Mouse (Mus musculus): ENCODE measurements around the gene Sugp2. TPM values are rescaled to one million over a fixed set of nuclear protein-coding genes. Genes with fewer than 3 reads are reported as not detected.

Gene Sugp2
- total and polyA plus RNA-seq, 3 experiments, result 10.0 to 23.6 (median 20.1) TPM

DNA sequence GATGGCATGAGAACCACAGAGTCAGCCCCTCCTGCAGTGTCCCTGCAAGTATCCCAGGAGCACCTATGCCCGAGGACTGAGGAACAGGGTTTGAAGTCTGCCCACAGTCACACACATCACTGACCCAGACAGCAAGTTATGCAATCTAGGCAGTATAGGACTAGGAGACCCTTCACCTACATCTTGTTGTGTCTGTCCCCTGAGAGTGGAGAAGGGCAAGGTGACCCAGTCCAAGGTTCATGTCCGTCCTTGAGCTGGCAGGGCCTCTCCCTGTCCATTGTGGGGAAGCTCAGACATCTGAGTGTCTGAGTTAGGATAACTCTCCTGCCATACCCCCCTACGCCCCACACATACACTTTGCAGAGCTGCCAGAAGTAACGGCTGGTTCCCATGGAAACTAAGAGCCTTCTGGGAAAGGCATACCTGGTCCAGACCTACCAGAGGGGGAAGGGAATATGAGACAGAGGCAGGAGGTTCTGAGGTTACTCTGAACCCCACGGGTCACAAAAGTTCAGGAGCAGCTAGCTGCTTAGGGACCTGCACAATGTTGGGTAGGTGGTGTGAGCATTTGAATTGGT, 14.8 kb upstream of the Sugp2 start:
- TF ChIP-seq ZMIZ1 (IDR thresholded peaks at IDR 0.05; ENCODE audit: low read depth, low read length), result no peak
- TF ChIP-seq ETS1 (conservative IDR thresholded peaks at IDR 0.05; ENCODE audit: low read depth, low read length), result no peak
- TF ChIP-seq MAZ (IDR thresholded peaks at IDR 0.05; ENCODE audit: low read depth, low read length), result no peak
- TF ChIP-seq EP300 (IDR thresholded peaks at IDR 0.05; ENCODE audit: low read length), result no peak
- no peak for TF ChIP-seq CHD2 (IDR thresholded peaks at IDR 0.05; ENCODE audit: low read length)
- no peak for TF ChIP-seq ZC3H11A (IDR thresholded peaks at IDR 0.05; ENCODE audit: low read depth, low read length)
- TF ChIP-seq POLR2AphosphoS2 (IDR thresholded peaks at IDR 0.05; ENCODE audit: low read depth, low read length), result no peak
- TF ChIP-seq ZKSCAN1 (IDR thresholded peaks at IDR 0.05; ENCODE audit: borderline replicate concordance, low read depth, low read length), result no peak
- TF ChIP-seq BHLHE40 (IDR thresholded peaks at IDR 0.05; ENCODE audit: low read depth, low read length), result no peak
- no peak for TF ChIP-seq MAFK (IDR thresholded peaks at IDR 0.05; ENCODE audit: insufficient replicate concordance, low read length)
- TF ChIP-seq CHD1 (IDR thresholded peaks at IDR 0.05; ENCODE audit: low read depth, low read length), result no peak
- no peaks in the 10 kb centered on the region for H3K79me2 ChIP-seq (replicated peaks; ENCODE audit: control insufficient read depth, extremely low read depth, insufficient read depth, poor library complexity, severe bottlenecking)
- no peak overlapping the region for H3K4me2 ChIP-seq (ENCODE audit: insufficient read depth, low read depth, poor library complexity, severe bottlenecking)
- H3K36me3 ChIP-seq (replicated peaks in 1 of 2; ENCODE audit: control insufficient read depth in 1 of 2, insufficient read depth in 1 of 2, low read length in 1 of 2), result peaks cover 6 to 41% of the 10 kb centered on the region in 2 experiments
- dilution Hi-C loops (cut with MboI; ENCODE audit: extremely low pct_ligation_motif_present, extremely low pct_unique_long_range_greater_than_20kb, low sequenced_read_pairs), result no loop called here
- H3K9ac ChIP-seq (ENCODE audit: insufficient read depth, low read depth), result no peak overlapping the region
- no peak overlapping the region for H3K27ac ChIP-seq (ENCODE audit: insufficient read depth, low read depth)
- no peaks in the 10 kb centered on the region for H3K9me3 ChIP-seq (replicated peaks; ENCODE audit: low read length)
- no peak overlapping the region for H3K4me3 ChIP-seq (replicated peaks in 1 of 3; ENCODE audit: low read depth in 2 of 3, low read length in 2 of 3, poor library complexity in 1 of 3)
- no peaks in the 10 kb centered on the region for H3K27me3 ChIP-seq (replicated peaks)
- in situ Hi-C loops (cut with MboI; ENCODE audit: low pct_ligation_motif_present, low pct_unique_long_range_greater_than_20kb, low sequenced_read_pairs), result no loop called here
- peaks cover 3 to 17% of the 10 kb centered on the region in 2 experiments; a peak in 3 of 4 replicates for H3K4me1 ChIP-seq (ENCODE audit: control insufficient read depth in 1 of 2, insufficient read depth in 2 of 2)
- no peak for DNase-seq (ENCODE audit: extremely low read depth)

DNA sequence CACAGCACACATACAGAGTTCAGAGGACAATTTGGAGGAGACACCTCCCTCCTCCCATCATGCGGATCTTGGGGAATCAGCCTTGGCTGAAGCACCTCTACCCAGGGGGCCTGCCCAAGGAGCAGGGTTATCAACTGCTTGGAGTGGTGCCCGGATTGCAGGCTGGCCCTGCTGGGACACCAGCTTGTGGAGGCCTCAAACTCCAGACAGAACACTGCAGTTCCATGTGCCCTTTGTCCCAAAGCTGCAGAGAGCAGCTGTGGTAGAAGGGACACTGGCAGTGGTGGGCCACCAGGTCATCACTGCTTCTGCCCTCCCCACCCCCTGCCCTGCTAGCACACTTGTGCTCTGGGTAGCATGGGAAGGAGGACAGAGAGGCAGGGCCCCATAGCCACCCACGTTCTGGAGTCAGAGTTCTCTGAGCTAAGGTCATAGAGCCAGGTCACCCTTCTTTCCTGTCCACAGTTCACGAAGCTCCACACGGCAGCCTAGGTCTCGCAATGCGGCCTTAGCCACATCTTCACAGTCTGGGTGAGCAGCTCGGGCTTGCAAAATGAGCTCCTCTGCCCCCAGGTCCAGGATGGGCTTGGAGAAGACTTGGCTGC, 13.7 kb upstream of the Sugp2 start:
- Histone ChIP-seq H3K27ac (ENCODE audit: insufficient read depth, low read depth) (no peak overlapping the region; the same call in 1 of the 2 replicates), H3K4me1 (ENCODE audit: control insufficient read depth in 1 of 2, insufficient read depth in 2 of 2) (peaks cover 0 to 6% of the 10 kb centered on the region in 2 experiments; a peak in 2 of 4 replicates), H3K79me2 (replicated peaks; ENCODE audit: control insufficient read depth, extremely low read depth, insufficient read depth, poor library complexity, severe bottlenecking) (no peaks in the 10 kb centered on the region), H3K4me2 (ENCODE audit: insufficient read depth, low read depth, poor library complexity, severe bottlenecking) (no peak overlapping the region), H3K36me3 (replicated peaks in 1 of 2; ENCODE audit: control insufficient read depth in 1 of 2, insufficient read depth in 1 of 2, low read length in 1 of 2) (peaks cover 15 to 53% of the 10 kb centered on the region in 2 experiments), H3K4me3 (replicated peaks in 1 of 3; ENCODE audit: low read depth in 2 of 3, low read length in 2 of 3, poor library complexity in 1 of 3) (no peak overlapping the region), H3K9ac (ENCODE audit: insufficient read depth, low read depth) (no peak overlapping the region), H3K27me3 (replicated peaks) (no peaks in the 10 kb centered on the region), H3K9me3 (replicated peaks; ENCODE audit: low read length) (no peaks in the 10 kb centered on the region)
- in situ Hi-C loops (cut with MboI; ENCODE audit: low pct_ligation_motif_present, low pct_unique_long_range_greater_than_20kb, low sequenced_read_pairs), result no loop called here
- dilution Hi-C loops (cut with MboI; ENCODE audit: extremely low pct_ligation_motif_present, extremely low pct_unique_long_range_greater_than_20kb, low sequenced_read_pairs), result no loop called here
- DNase-seq (ENCODE audit: extremely low read depth), result no peak
- TF ChIP-seq ZKSCAN1 (IDR thresholded peaks at IDR 0.05; ENCODE audit: borderline replicate concordance, low read depth, low read length) (no peak), ELF1 (IDR thresholded peaks at IDR 0.05; ENCODE audit: low read depth, low read length) (no peak), TCF12 (IDR thresholded peaks at IDR 0.05; ENCODE audit: low read depth, low read length) (no peak), ZC3H11A (IDR thresholded peaks at IDR 0.05; ENCODE audit: low read depth, low read length) (no peak), NRF1 (IDR thresholded peaks at IDR 0.05; ENCODE audit: low read depth, low read length) (no peak), IRF4 (IDR thresholded peaks at IDR 0.05; ENCODE audit: low read depth, low read length) (no peak), USF2 (conservative IDR thresholded peaks at IDR 0.05; ENCODE audit: low read depth, low read length) (no peak), RCOR1 (conservative IDR thresholded peaks at IDR 0.05; ENCODE audit: low read depth, low read length) (no peak), BHLHE40 (IDR thresholded peaks at IDR 0.05; ENCODE audit: low read depth, low read length) (no peak)

Data from CH12.LX (cell line).